Mouse (Mus musculus) c-Kit-positive CD71-positive TER-119-positive erythroid progenitor cells, embryonic 14.5 days (primary cell): Measurements from ENCODE around the gene Mgp.

ENCODE experiments used
- DNase-seq: peaks from one replicate; pipeline ENCODE4 v3.0.0-alpha.2; 2013; ENCODE audit warnings: low spot score

Mgp gene

DNA sequence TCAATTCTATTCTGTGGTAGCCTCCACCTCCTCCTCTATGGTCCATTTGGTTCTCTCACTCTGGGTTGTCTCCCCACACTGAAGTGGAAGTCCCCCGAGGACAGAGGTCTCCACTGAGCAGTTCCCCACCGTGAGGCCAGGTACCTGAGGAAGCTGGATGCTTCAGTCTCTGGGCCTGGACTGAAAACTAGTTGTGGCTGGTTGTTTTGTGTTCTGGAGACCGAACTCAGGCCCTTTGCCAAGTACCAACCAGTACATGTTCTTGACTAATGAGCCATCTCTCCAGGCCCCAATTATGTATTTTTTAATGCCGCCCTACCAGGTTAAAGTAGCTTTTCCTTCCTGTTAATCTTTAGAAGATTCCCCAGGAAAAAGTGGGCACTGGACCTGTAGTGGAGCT is 23.3 kb downstream of the Mgp start:
- DNase-seq: no peak

- no peak for DNase-seq
Observed at GRCm38 (mm10) chr6:136850267-136850666, 25.4 kb downstream of the Mgp start.

GRCm38 (mm10) chr6:136848971-136849370 is 26.7 kb downstream of the Mgp start:
- DNase-seq: no peak

- DNase-seq: no peak
Observed at GRCm38 (mm10) chr6:136848399-136848798, 27.2 kb downstream of the Mgp start.

GRCm38 (mm10) chr6:136847790-136848189 is 27.8 kb downstream of the Mgp start:
- no peak for DNase-seq

GRCm38 (mm10) chr6:136847267-136847666 is 28.4 kb downstream of the Mgp start:
- DNase-seq: no peak

DNA sequence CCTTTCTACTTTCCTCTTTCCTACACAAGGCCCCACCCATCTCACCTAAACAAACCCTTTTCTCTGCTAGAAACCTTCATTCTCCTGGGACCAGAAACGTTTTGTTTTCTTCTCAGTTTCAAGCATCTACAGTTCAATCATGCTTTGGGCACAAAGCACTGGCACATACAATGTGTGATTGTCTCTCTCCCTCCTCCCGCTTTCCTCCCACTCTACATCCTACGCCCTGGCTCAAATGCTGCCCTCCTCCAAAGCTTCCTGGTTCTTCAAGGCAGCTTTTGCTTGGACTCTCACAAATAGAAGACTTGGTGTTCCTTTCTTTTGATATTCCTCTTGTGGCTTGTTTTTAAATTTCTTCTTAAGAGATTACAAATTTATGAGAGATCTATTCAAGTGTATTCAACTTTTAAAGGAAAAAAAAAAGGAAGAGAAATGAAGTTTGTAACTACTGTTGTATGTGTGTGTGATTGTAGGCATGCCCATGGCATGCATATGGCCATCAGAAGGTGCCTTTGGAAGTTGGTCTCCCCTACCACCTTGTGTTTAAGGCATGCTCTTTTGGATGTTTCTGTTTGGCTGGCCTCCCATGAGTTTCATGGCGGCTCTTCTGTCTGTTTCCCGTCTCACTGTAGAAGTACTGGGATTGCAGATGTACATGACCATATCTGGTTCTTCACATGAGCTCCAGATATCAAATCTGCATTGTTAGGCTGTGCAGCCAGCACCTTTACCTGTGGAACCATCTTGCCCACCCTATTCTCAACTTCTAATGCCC is 29.7 kb downstream of the Mgp start:
- DNase-seq: no peak

GRCm38 (mm10) chr6:136844903-136845302 is 30.7 kb downstream of the Mgp start:
- no peak for DNase-seq

- no peak for DNase-seq
Observed at GRCm38 (mm10) chr6:136837323-136837722, 38.3 kb downstream of the Mgp start.

DNA sequence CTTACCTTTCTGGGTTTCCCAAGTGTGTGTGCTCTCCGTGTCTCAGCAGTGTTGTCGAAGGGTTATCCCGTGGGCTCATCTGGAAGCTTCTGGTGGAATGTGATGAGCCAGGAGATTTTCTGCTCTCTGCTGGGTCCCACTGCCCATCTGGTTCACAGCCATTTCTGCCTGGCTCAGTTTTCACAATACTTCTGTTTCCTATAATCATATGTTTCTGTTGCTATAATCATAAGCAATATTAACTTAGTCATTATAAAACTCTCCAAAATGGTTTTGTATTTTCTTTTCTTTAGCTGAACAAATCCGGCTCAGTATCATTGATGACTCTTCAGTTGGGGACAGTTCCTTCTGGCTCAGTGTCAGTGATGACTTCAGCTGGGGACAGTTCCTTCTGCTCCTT is 40.3 kb downstream of the Mgp start, which contains the start of gene Smco3:
Gene Smco3, minus strand, starts transcription at position 101 of the 400 bp plus-strand sequence.
- DNase-seq: no peak

GRCm38 (mm10) chr6:136831712-136832111 is 43.9 kb downstream of the Mgp start:
- no peak for DNase-seq

- no peak for DNase-seq
Observed at GRCm38 (mm10) chr6:136828681-136829080, 46.9 kb downstream of the Mgp start.

DNA sequence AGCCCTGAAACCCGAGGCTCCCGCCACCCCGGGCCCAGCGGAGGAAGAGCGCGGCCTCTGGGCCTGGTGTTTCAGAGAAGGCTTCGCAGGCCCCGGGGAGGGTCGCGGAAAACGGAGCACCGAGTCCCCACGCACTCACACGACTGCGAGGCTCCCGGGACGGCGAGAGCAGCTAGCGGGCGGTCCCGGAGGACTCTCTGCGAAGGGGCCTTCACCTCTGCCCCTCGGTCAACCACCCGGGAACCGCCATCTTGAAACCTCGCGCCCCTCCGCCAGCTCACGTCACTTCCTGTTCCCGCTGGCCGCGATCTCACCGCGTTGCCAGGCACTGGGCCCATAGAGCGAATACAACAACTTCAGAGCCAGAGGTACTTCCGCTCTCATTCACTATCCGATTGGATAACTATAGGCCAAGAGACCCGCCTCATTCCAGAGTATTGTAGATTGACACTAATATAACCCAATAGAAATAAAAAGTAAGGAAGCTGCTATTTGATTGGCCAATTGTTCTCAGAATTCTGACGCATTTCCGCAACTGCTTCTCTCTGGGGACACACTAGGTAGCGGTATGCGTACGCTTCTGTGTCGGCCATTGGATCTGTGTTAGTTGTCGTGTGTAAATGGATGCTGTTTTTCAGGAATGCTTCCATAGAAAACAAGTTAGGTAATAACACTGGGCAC is 47.6 kb downstream of the Mgp start, which contains the start of gene Wbp11:
Gene Wbp11, minus strand, starts transcription at position 353 of the 681 bp plus-strand sequence.
- DNase-seq: peak; percentile 95

- DNase-seq: no peak
Observed at GRCm38 (mm10) chr6:136827516-136827880, 48.1 kb downstream of the Mgp start, which contains the start of gene BC049715. Gene BC049715 (plus strand): TSS chr6:136827626.

- DNase-seq: no peak
Observed at GRCm38 (mm10) chr6:136827116-136827515, 48.5 kb downstream of the Mgp start.

DNA sequence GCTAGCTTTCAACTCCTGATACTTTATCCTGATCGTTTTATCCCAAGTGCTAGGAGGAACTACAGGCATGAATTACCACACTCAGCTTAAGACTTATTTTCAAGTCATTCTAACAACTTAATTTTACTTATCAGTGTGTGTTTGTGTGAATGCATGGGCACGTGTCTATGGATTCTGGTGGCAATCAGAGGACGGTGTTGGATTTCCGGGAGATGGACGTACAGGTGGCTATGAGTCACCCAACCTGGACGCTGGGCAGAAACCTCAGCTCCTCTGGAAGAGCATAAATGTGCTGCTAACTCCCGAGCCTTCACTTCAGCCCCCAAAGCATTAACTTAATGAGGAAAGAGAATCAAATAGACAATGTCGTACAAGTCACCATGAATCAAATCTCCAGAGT is 50.6 kb downstream of the Mgp start:
- no peak for DNase-seq
